Mouse (Mus musculus): ENCODE data around the gene Ppp2r5e.
A peak's percentile ranks its signal among the peaks of the same experiment; 100 is the strongest.

The Ppp2r5e gene

DNA sequence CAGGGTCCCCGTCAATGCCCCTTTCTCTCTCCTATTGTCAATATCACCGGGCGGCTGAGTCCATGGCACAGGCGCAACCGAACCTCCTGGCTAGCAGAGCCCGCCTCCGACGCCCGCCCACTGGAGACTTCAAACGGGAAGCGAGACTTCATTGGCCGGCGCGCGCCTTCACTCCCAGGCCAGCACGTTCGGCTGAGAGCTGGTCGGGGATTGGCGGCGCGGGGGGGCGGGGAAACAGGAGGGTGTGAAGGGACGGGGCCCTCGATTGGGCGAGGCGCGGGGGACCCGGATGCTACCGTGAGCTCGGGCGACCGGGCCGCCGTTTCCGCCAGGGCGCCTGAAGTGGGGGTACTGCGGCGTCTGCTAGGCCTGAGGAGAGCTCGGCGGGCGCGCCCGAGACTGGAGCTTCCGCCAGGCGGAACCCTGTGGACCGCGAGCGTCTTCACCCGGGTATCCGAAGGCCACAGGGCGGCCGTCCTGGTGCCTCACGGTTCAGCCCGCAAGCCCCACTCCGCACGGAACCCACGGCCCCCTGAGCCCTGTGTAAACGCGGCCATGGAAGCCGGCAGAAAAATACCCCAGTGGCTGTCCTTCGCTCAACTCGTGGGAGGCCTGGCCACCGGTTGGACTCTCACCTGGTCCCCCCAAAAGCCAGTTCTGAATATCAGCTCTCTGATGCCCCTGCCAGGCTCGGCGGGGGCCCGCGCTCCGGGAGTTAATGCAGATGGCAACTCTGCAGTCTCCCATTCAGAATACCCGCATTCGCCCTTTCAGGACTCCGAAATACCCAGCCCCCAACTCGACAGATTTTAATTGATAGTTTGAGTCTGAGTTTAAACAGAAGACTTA is at the start of gene Ppp2r5e:
Gene Ppp2r5e, minus strand, starts transcription at position 92 of the 849 bp plus-strand sequence.
- peak; percentile 100 for DNase-seq (ENCODE audit: low spot score in 2 of 2)

DNA sequence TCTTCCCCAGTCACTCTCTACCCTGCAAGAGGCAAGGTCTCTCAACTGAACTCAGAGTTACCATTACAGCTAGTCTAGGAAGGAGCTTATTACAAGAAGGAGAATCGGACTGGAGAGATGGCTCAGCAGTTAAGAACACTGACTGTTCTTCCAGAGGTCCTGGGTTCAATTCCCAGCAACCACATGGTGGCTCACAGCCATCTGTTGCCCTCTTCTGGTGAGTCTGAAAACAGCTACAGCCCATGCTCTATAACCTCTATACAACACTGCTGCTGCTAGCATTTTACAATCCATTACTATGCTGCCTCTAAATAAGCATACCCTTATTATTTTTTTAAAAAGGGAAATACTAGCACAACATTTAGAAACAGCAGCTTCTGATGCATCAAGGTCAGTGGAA is 49.7 kb upstream of the Ppp2r5e start:
- DNase-seq (ENCODE audit: low spot score in 2 of 2), result no peak

DNA sequence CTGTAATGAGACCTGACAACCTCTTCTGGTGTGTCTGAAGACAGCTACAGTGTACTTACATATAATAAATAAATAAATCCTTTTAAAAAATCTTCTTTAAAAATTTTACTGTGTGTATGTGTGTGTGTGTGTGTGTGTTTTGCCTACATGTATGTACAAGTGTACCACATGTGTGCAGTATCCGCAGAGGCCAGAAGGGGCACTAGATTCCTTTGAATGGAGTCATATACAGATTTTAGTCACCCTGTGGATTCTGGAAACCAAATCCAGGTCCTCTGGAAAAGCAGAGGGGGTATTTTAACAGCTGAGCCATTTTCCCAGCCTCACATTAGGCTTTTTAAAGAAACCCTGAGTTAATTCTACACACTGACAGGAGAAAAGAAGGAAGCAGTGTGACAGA is 45.7 kb upstream of the Ppp2r5e start:
- no peak for DNase-seq (ENCODE audit: low spot score in 2 of 2)

DNA sequence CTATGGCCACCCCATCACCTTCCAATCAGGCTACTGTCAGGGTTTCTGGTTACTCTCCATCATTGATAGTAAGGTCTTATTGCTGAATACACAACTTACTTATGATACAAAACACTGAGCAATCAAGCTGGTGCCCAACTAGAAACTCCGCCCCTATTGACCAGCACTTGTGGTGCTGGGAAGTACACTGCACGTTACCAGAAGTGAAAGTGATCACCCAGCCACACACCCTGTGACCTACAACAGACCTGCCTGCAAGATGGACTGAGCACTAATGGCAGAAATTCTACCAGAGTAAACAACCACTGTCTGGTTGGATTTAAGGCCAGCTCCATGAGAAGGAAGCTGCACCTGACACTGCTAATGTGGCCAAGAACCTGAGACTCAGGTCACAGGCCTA is 42.3 kb upstream of the Ppp2r5e start:
- DNase-seq (ENCODE audit: low spot score in 2 of 2), result no peak

DNA sequence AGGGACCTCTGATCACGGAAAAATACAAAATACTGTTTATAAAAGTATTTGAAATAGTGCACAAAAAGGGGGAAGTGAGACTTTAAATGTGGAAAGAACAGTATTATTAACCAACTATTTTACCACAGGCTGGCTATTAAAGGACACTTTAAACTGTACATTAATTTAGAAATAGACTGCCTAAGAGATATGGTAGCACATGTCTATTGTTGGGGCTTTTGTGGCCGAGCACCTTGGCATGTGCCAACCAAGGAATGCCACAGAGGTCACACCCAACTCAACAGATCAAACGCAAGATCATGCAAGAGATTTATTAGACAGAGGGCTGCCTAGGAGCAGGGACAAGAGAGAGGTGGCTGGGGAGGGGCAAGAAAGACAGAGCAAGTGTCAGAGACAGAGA is 41.1 kb upstream of the Ppp2r5e start:
- no peak for DNase-seq (ENCODE audit: low spot score in 2 of 2)

DNA sequence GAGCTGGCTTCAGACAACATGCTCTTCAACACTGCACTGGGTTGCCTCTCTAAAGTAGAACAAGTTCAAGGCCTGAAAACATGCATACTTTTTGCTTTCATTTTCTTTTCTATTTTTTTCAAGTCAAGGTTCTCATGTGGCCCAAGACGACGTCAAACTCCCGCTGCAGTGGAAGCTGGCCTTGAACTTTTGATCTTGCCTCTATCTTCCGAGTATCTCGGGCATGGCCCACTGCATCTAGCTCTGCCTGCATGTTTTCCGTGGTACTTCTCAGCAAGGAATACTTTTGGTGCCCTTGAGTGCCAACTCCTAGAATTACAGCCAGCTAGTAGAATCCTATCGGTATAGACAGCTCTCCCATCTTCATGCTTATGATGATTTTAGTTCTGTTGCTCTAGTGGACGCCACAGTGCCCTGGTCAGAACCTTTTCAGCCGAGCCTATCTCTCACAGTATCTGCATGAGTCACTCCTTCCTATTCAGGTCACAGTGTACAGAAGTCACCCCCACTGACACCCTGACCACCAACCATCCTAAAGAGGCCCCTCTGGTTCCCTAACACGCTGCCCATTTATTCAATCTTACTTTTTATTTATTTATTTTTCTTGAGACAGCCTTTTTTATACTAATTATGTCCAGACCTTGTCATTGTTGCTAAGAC is 39.9 kb upstream of the Ppp2r5e start:
- DNase-seq (ENCODE audit: low spot score in 2 of 2), result no peak

DNA sequence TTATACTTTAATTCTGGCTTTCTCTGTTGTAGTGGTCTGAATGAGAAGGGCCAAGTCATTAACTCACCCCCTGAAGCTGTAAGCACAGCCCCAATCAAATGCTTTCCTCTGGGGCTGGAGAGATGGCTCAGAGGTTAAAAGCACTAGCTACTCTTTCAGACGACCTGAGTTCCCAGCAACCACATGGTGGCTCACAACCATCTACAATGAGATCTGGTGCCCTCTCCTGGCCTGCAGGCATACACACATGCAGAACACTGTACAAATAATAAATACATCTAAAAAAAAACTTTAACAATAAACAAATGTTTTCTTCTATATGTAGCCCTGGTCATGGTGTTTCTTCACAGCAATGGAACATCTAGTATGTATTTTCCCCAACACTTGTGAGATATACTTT is 33.6 kb upstream of the Ppp2r5e start:
- no peak for DNase-seq (ENCODE audit: low spot score in 2 of 2)

DNA sequence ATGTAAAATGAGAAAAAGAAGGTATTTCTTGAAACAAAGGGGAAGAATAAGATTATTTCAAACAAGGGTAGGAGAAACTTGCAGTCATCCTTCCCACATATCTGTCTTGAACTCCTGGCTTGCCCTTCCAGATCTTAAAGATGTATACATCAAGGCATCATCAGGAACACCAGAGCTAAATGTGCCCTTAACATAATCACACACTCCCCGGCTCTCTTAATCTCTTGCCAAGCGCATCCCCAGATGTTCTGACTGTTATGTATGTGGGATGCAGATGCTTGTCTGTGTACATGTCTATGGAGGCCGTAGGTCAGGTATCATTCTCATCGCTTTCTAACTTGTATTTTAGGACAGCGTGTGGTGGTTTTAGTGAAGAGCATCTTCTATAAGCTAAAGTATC is 27.2 kb upstream of the Ppp2r5e start:
- no peak for DNase-seq (ENCODE audit: low spot score in 2 of 2)

DNA sequence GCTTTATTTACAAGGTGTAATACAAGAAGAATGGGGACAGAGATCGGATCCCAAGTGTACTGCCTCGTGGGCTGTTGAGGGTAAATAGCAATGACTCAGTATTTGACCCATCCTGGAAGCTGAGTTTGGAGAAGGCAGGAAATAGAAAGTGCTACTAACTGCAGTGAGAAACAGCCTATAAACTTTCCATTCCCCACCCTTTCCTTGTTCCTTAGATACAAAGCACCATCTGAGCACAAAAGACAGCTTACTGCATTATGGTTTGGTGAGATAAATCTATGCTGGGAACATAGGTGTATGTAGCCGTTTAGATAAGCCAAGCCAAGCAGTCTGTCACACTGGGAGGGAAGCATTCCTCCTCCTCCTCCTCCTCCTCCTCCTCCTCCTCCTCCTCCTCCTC is 26.8 kb upstream of the Ppp2r5e start:
- no peak for DNase-seq (ENCODE audit: low spot score in 2 of 2)

DNA sequence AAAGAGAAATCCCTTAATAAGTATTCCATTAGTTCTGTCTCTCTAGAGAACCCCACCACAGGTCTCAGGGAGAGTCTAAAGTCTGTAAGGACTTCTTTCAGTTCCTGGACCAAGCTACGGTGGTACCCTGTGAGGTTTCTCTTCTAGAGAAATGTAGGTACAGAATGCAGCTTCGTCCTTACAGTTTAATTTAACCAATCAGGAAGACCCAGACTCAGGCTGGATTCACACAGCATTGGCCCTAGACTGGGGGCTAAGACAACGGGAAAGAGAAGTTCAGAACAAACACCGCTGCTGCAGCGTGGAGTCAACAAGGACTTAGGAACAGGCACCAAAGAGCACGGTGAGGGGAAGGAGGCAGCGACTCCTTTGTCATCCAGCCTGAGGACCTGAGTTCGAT is 20.8 kb upstream of the Ppp2r5e start:
- DNase-seq (ENCODE audit: low spot score in 2 of 2), result no peak

DNA sequence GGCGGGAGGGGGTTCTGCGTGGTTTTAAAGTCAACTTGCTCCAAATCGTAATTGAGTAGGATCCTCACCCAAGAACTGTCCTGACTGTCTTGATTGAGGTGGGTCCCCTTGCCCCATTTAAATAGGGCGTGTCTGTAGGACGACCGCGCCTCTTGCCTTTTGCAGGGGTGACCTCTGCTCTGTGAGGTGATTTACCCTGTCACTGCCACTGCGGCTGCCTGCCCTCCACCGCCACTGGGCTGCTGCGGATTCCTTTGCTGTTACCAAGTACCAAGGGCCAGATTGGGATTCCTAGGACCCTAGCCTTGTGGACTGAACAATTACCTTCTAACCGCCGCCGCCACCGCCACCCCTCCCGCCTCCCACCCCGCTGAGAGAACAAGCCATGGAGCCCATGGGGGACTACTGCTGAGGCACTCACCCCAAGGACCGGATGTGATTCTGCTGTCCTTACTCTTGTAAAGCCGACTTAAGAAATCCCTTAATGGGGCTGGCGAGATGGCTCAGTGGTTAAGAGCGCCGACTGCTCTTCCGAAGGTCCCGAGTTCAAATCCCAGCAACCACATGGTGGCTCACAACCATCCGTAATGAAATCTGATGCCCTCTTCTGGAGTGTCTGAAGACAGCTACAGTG is 20.2 kb upstream of the Ppp2r5e start:
- DNase-seq (ENCODE audit: low spot score in 2 of 2), result no peak

DNA sequence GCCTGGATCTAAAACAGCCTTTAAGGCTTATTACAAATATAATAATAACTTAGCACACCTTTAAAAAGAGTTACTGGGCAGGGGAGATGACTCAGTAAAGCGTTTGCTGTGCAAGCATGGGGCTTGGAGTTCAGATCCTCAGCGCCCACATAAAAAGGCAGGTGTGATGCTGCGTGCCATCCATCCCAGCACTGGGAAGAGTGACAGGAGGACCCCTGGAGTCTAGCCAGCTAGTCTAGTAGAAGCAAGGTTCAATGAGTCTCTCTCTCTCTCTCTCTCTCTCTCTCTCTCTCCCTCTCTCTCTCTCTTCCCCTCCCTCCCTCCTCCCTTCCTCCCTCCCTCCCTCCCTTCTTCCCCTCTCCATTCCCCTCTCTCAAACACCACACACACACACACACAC is 19.5 kb upstream of the Ppp2r5e start:
- no peak for DNase-seq (ENCODE audit: low spot score in 2 of 2)

DNA sequence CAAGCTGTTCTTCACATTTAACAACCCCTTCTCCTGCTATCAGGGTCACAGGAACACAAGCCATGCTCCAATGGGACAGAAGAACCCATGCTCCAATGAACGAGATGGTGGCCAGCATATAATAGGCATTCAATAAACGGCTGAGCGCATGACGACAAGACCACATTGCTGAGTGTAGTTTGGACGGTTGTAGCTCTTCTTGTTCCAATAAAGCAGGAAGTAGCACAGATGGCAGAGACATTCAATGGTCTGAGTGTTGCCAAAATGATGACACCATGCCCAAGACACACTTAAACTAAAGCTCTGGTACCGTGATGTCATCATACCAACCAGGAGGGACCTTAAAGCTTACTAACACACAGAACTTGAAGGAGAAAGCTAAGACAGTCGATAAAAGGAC is 16.7 kb upstream of the Ppp2r5e start:
- peak in 1 of 2 experiments; percentile 61 for DNase-seq (ENCODE audit: low spot score in 2 of 2)

DNA sequence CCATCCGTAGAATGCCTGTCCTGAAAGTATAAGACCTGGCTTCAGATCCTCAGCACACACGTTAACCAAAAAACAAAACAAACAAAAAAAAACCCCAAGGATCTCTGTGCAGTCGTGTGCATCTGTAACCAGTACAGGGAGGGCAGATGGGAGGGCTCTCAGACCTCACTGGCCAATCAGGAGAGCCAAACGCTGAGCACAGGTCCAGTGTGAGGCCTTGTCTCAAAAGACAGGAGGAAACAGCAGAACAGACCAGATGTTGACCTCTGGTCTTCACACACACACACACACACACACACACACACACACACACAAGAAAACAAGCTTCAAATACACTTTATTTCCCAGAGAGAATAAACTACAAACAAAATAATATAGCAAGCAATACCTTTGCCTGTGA is 3.4 kb upstream of the Ppp2r5e start:
- no peak for DNase-seq (ENCODE audit: low spot score in 2 of 2)

DNA sequence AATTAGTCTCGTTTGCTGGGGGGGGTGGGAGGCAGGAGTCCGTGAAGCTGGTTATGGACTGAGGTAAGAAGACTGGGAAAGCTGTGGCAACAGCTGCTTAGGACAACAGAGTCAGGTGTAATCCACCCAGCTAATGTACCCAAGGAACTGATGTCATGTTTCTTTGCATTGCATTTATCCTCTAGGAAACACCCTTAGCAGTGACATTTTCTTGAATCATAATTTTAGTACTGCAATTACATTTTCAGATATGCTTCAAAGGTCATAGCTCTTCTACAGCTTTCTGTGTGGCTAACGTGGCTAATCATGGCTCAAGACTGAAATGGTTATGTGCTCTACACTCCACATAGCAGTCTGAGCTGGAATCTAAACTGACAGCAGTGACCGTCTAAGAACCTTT is 2.9 kb upstream of the Ppp2r5e start:
- no peak for DNase-seq (ENCODE audit: low spot score in 2 of 2)

DNA sequence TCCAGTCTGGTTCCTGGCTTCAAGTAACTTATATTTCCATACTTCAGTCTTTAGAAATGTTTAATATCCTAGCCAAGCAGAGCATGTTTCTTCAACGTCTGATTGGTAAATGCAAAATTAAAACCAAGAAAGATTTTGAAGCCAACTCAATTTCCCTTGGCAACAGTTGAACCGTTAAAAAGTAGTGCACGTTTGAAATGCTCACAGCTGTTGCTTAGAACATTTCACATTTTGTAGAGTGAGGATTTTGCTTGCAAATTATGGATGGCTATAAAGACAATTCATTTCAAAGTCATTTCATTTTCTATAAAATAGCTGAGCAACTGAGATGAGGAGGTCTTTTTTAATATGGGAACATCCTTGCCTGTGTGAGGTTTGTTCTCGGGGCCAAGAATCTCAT is 1.7 kb upstream of the Ppp2r5e start:
- DNase-seq (ENCODE audit: low spot score in 2 of 2), result no peak

DNA sequence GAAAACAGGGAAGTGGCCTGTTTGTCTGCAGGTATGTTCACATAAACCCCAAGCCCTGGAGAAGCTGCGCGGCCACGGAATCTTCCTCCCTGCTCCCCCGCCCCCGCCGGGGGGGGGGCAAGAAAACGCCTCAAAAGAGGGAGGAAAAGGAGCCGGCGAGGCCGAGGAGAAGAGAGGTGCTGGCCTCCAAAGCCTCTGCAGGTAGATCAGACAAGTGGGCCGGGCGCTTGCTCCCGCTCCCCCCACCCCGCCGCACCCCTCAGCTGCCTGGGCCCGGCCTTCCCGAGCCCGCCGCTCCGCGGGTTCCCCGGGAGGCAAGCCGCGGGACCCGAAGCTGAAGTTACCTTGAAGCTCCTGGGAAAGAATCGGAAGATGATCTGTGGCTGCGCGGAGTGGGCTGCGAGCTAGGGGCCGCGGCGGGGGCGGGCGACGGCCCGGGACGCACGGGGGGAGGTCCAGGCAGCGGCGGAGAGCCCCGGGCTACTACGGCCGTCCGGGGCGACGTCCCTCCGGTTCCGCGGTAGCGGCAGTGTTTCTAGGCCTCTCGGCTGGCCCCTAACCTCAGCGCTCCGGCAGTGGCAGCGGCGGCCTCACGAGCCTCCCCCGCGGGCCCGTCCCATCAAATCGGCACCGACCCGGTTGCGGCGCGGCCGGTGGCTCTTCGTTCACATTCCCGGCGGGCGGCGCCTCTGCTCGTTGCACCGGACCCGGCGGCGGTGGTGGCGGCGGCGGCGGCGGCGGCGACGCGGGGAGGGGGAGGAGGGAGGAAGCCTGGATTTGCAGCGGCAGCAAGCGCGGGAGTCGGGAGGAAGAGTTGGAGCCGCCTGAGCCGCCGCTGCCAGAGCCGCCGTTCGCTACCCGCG is 523 bp downstream of the Ppp2r5e start:
- peak; percentile 46 to 48 for DNase-seq (ENCODE audit: low spot score in 2 of 2)

DNA sequence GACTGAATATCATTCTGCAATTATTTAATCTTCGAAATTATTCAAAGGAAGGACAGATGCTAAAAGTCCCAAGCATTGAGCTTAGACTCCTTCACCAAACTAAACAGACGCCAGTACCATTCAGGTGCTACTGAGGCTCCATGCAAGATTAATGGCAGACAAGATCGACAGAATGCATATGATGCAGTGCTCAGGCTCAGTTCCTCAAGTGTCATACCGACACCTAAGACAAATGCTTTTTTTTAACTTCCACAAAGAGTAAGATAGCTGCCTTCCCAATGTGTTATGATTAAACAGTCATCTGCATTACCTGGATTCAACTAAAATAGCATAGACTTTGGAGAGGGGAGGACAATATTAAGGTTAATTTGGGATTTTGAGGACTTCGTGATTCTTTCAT is 1.6 kb downstream of the Ppp2r5e start:
- no peak for DNase-seq (ENCODE audit: low spot score in 2 of 2)

DNA sequence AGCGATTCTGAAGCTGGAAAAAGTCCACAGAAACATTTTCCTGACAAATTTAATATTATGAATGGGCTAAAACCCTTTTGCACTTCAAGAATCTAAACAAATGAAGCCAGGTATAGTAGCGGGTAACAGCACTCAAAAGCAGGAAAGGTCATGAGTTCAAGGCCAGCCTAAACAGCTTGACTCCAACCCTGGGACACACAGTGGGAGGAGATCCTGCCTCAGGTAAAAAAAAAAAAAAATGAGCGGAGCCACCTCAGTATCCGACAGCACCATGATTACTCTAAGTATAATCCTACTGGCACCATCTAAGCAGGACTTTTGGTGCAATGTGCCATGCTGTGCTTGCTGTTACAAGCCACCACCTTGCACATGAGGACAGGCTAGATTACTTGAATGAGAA is 2.2 kb downstream of the Ppp2r5e start:
- DNase-seq (ENCODE audit: low spot score in 2 of 2), result no peak

DNA sequence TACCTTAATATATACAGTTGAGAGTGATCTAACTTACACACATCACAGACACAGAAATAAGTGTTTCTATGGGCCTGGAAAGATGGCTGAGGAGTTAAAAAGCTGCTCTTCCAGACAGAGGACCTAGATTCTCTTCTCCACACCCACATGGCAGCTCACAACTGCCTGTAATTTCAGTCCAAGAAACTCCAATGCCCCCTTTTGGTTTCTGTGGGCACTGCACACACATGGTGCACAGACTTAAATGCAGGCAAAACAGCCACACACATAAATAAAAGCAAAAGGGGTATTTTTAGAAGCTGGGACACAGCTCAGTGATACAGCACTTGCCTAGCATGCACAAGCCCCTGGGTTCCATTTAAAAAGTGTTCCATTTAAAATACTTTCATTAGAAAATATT is 8.5 kb downstream of the Ppp2r5e start:
- DNase-seq (ENCODE audit: low spot score in 2 of 2), result no peak

DNA sequence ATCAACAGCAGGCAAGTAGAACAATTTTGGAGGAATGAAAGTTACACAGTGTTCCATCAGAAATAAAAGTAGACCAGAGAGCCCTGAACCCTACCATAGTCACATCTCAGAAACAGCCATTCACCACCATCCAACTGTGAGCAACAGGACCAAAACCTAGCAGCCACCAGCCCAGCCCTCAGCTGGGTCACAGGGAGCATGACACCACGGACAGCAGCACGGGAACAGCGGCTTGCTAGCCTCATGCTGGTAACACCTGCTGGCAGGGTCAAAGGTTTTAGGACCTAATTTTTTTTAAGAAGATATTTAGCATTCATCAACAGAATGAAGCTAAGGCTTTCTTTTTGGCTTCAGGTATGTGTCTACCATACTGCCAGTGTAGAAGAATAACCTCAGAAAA is 12.3 kb downstream of the Ppp2r5e start:
- DNase-seq (ENCODE audit: low spot score in 2 of 2), result no peak

DNA sequence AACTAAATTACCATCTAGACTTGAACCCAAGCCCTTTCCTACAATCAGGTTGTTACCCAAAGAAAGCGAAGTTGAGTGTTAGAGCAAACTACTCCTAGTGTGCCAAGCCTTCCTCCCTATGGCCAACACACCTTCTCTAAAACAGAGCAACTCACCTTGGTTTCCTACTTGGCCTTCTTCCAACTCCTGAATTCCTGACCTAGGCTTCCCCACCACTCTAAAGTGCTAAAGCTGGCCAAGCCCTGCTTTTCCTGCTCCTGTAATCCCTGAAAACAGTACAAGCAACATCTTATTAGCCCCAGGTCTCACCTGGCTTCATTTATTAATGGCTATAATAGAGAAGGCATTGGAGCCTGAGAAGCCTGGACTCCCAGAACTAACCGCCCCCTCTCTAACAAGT is 17.0 kb downstream of the Ppp2r5e start:
- DNase-seq (ENCODE audit: low spot score in 2 of 2), result no peak
